ENCODE assay signal across 15 mouse cellular contexts in the genomic region with DNA sequence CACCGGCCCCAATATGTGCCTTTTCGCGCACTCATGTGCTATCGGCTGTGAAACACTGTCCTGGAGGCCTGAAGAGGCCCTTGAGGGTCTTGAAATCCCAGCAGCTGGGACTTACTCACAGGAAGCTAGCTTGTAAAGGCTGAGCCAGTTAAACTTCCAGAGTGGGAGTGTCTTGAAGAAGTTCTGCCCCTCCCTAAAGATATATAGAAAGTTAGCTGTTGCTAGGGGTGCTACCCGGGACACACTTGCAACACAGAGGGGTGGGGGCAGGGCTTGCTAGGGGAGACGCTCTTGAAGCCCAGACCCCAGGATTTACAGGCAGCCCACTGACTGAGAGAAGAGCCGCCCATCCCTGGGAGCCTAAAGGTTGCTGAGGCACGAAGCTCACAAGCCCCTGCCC. TPM values are rescaled to one million over a fixed set of nuclear protein-coding genes. Genes with fewer than 3 reads are reported as not detected.
DNase-seq lines count a peak whose midpoint lies in the region; ATAC-seq and TF ChIP-seq lines count a peak whose summit lies in the region.
"Had no signal": no experiment of that assay in that cellular context is flagged by ENCODE, and none has a peak within 500 bp of the region (broad histone marks: within the 10 kb centered on the region; RNA-seq: fewer than 3 reads in every experiment).

No protein-coding gene starts in this region.

- H3K4me2 ChIP-seq in kidney, embryonic 15.5 days = peak overlapping the region; percentile 8; the same call in 1 of the 2 replicates
- H3K4me2 ChIP-seq in intestine, embryonic 16.5 days (ENCODE audit: low read depth, low read length) = no peak overlapping the region
- peak overlapping the region; percentile 67 for H3K4me2 ChIP-seq in liver, embryonic 15.5 days
- no peak overlapping the region for H3K4me2 ChIP-seq in forebrain, embryonic 14.5 days (ENCODE audit: low read length)
- H3K4me2 ChIP-seq: embryonic facial prominence, embryonic 15.5 days; forebrain, embryonic 15.5 days; midbrain, embryonic 11.5 days had no signal

- no peak for TF ChIP-seq RAD21 in MEL (IDR thresholded peaks at IDR 0.05; ENCODE audit: low read depth, low read length)

- no peak overlapping the region for H3K27ac ChIP-seq in kidney, embryonic 15.5 days
- peak overlapping the region; percentile 81; the same call in 1 of the 2 replicates for H3K27ac ChIP-seq in MEL (ENCODE audit: control insufficient read depth, low read depth, low read length)
- peak overlapping the region; percentile 13; the same call in 1 of the 2 replicates for H3K27ac ChIP-seq in intestine, embryonic 16.5 days (ENCODE audit: low read length)
- peak overlapping the region; percentile 96 for H3K27ac ChIP-seq in liver, embryonic 15.5 days (replicated peaks)
- H3K27ac ChIP-seq in forebrain, embryonic 14.5 days (ENCODE audit: low read depth, low read length) = no peak overlapping the region
- H3K27ac ChIP-seq: forebrain, embryonic 15.5 days had no signal

- 44% methylated on average over 8 of the region's 8 CpGs for whole genome bisulfite sequencing in kidney, embryonic 15.5 days
- WGBS in intestine, embryonic 16.5 days = 53% methylated on average over 8 of the region's 8 CpGs
- 55% methylated on average over 8 of the region's 8 CpGs for WGBS in liver, embryonic 15.5 days (ENCODE audit: insufficient replicate concordance)
- 56% methylated on average over 8 of the region's 8 CpGs for WGBS in forebrain, embryonic 14.5 days

- no peak for DNase-seq in kidney, adult 9 months
- peak; percentile 42 for DNase-seq in MEL (ENCODE audit: low read depth, low spot score)
- DNase-seq in forebrain, embryonic 14.5 days (ENCODE audit: low spot score) = no peak
- DNase-seq in layer of hippocampus, postnatal 14 days (ENCODE audit: low spot score in 2 of 2) = no peak
- DNase-seq: cerebellum, adult 18-20 months; heart, postnatal 36 days; lung, postnatal 4 days had no signal

- peaks cover 38% of the 10 kb centered on the region for H3K4me1 ChIP-seq in kidney, embryonic 15.5 days
- peaks cover 15 to 35% of the 10 kb centered on the region in 2 experiments for H3K4me1 ChIP-seq in MEL (ENCODE audit: control insufficient read depth in 1 of 2, insufficient read depth in 2 of 2, low read length in 2 of 2)
- H3K4me1 ChIP-seq in intestine, embryonic 16.5 days (ENCODE audit: control insufficient read depth, insufficient read depth, low read length) = peaks cover 29% of the 10 kb centered on the region
- H3K4me1 ChIP-seq in liver, embryonic 15.5 days (replicated peaks) = peaks cover 56% of the 10 kb centered on the region
- H3K4me1 ChIP-seq in forebrain, embryonic 14.5 days (ENCODE audit: control insufficient read depth, insufficient read depth, low read length) = no peaks in the 10 kb centered on the region

- H3K9me3 ChIP-seq in kidney, embryonic 15.5 days (replicated peaks) = no peaks in the 10 kb centered on the region
- H3K9me3 ChIP-seq in MEL (replicated peaks; ENCODE audit: insufficient read depth, low read length) = no peaks in the 10 kb centered on the region
- H3K9me3 ChIP-seq in intestine, embryonic 16.5 days (ENCODE audit: control insufficient read depth, low read length) = no peaks in the 10 kb centered on the region
- no peaks in the 10 kb centered on the region for H3K9me3 ChIP-seq in liver, embryonic 15.5 days (replicated peaks)
- no peaks in the 10 kb centered on the region for H3K9me3 ChIP-seq in forebrain, embryonic 14.5 days (replicated peaks; ENCODE audit: control insufficient read depth, low read length)
- H3K9me3 ChIP-seq: embryonic facial prominence, embryonic 15.5 days; forebrain, embryonic 15.5 days had no signal

- H3K79me2 ChIP-seq in MEL (ENCODE audit: control insufficient read depth, insufficient read depth, low read length, poor library complexity) = no peaks in the 10 kb centered on the region

- 0 out of 2 replicates have a peak, but pooled peaks have one; percentile 5 for ATAC-seq in kidney, embryonic 15.5 days (replicated peaks; ENCODE audit: low FRiP score)
- ATAC-seq in intestine, embryonic 16.5 days = peak; percentile 12; the same call in 1 of the 2 replicates
- no peak for ATAC-seq in liver, embryonic 15.5 days (ENCODE audit: insufficient read depth)
- ATAC-seq in forebrain, embryonic 14.5 days = no peak
- ATAC-seq: forebrain, embryonic 15.5 days; Patski had no signal

- TF ChIP-seq CTCF in MEL (IDR thresholded peaks at IDR 0.05 in 2 of 3, conservative IDR thresholded peaks at IDR 0.05 in 1 of 3; ENCODE audit: control insufficient read depth in 1 of 3, insufficient read depth in 1 of 3, low read depth in 2 of 3, low read length in 3 of 3, poor library complexity in 1 of 3, severe bottlenecking in 1 of 3) = no peak

- no peak for TF ChIP-seq EP300 in MEL (IDR thresholded peaks at IDR 0.05; ENCODE audit: low read depth in 1 of 2, low read length in 2 of 2)

- no peak overlapping the region for H3K9ac ChIP-seq in kidney, embryonic 15.5 days
- H3K9ac ChIP-seq in MEL (ENCODE audit: control insufficient read depth, low read depth, low read length, poor library complexity, severe bottlenecking) = peak overlapping the region; percentile 59; the same call in 1 of the 2 replicates
- H3K9ac ChIP-seq in intestine, embryonic 16.5 days (ENCODE audit: low read depth, low read length) = no peak overlapping the region
- no peak overlapping the region for H3K9ac ChIP-seq in liver, embryonic 15.5 days
- H3K9ac ChIP-seq in forebrain, embryonic 14.5 days (ENCODE audit: low read length) = no peak overlapping the region
- H3K9ac ChIP-seq: embryonic facial prominence, embryonic 15.5 days; forebrain, embryonic 15.5 days had no signal

- no peaks in the 10 kb centered on the region for H3K27me3 ChIP-seq in kidney, embryonic 15.5 days
- H3K27me3 ChIP-seq in MEL (ENCODE audit: control insufficient read depth in 1 of 2, insufficient read depth in 2 of 2, low read length in 2 of 2) = no peaks in the 10 kb centered on the region
- no peaks in the 10 kb centered on the region for H3K27me3 ChIP-seq in intestine, embryonic 16.5 days (replicated peaks; ENCODE audit: control insufficient read depth, insufficient read depth, low read length)
- no peaks in the 10 kb centered on the region for H3K27me3 ChIP-seq in liver, embryonic 15.5 days
- H3K27me3 ChIP-seq in forebrain, embryonic 14.5 days (replicated peaks; ENCODE audit: control insufficient read depth, insufficient read depth, low read length) = no peaks in the 10 kb centered on the region
- H3K27me3 ChIP-seq: embryonic facial prominence, embryonic 15.5 days; forebrain, embryonic 15.5 days; Patski had no signal

- H3K36me3 ChIP-seq in kidney, embryonic 15.5 days = no peaks in the 10 kb centered on the region
- H3K36me3 ChIP-seq in MEL (ENCODE audit: control insufficient read depth in 1 of 2, insufficient read depth in 2 of 2, low read length in 2 of 2) = peaks cover 0 to 24% of the 10 kb centered on the region in 2 experiments; a peak in 2 of 4 replicates
- H3K36me3 ChIP-seq in intestine, embryonic 16.5 days (ENCODE audit: control insufficient read depth, insufficient read depth, low read length) = no peaks in the 10 kb centered on the region
- no peaks in the 10 kb centered on the region for H3K36me3 ChIP-seq in liver, embryonic 15.5 days (replicated peaks)
- H3K36me3 ChIP-seq in forebrain, embryonic 14.5 days (ENCODE audit: control insufficient read depth, insufficient read depth, low read length) = no peaks in the 10 kb centered on the region
- H3K36me3 ChIP-seq: embryonic facial prominence, embryonic 15.5 days; forebrain, embryonic 15.5 days had no signal

- no peak overlapping the region for H3K4me3 ChIP-seq in kidney, embryonic 15.5 days (replicated peaks)
- peak overlapping the region; percentile 3 to 33; a peak in 2 of 4 replicates for H3K4me3 ChIP-seq in MEL (ENCODE audit: control insufficient read depth in 1 of 2, insufficient read depth in 1 of 2, low read depth in 2 of 2, low read length in 2 of 2)
- H3K4me3 ChIP-seq in intestine, embryonic 16.5 days (ENCODE audit: low read length) = no peak overlapping the region
- no peak overlapping the region for H3K4me3 ChIP-seq in liver, embryonic 15.5 days (replicated peaks)
- H3K4me3 ChIP-seq in forebrain, embryonic 14.5 days (ENCODE audit: low read depth, low read length) = no peak overlapping the region
- H3K4me3 ChIP-seq: embryonic facial prominence, embryonic 15.5 days; forebrain, embryonic 15.5 days; layer of hippocampus, adult 2 months had no signal

- TF ChIP-seq POLR2A in MEL (IDR thresholded peaks at IDR 0.05; ENCODE audit: control insufficient read depth in 1 of 2, insufficient read depth in 1 of 2, low read depth in 1 of 2, low read length in 2 of 2, poor library complexity in 1 of 2) = no peak

TF ChIP-seq in MEL, 35 proteins besides CTCF, POLR2A, EP300 and RAD21 (continues in another document):
- TF ChIP-seq TCF12 (IDR thresholded peaks at IDR 0.05; ENCODE audit: low read depth, low read length) (no peak), USF2 (IDR thresholded peaks at IDR 0.05; ENCODE audit: borderline replicate concordance in 1 of 2, insufficient read depth in 1 of 2, low read depth in 1 of 2, low read length in 2 of 2) (no peak), MAFK (IDR thresholded peaks at IDR 0.05; ENCODE audit: borderline replicate concordance, low read depth, low read length) (no peak), ZNF384 (IDR thresholded peaks at IDR 0.05; ENCODE audit: low read depth, low read length) (no peak), USF1 (IDR thresholded peaks at IDR 0.05; ENCODE audit: low read depth, low read length) (no peak), TBP (IDR thresholded peaks at IDR 0.05; ENCODE audit: low read depth, low read length) (no peak), SMC3 (IDR thresholded peaks at IDR 0.05; ENCODE audit: low read depth, low read length) (no peak), MYC (IDR thresholded peaks at IDR 0.05; ENCODE audit: low read depth, low read length) (no peak), RCOR1 (IDR thresholded peaks at IDR 0.05; ENCODE audit: low read depth, low read length) (no peak), GATA1 (IDR thresholded peaks at IDR 0.05; ENCODE audit: low read depth, low read length) (no peak), JUND (IDR thresholded peaks at IDR 0.05; ENCODE audit: low read depth, low read length) (no peak), KAT2A (conservative IDR thresholded peaks at IDR 0.05; ENCODE audit: low read depth, low read length) (no peak), ZC3H11A (IDR thresholded peaks at IDR 0.05; ENCODE audit: low read depth, low read length) (no peak), CHD2 (IDR thresholded peaks at IDR 0.05; ENCODE audit: low read length) (no peak)

RNA-seq across cellular contexts. Expression of a gene that starts 12.8 kb away (rescaled TPM):
- 200 TPM in 2 replicates for polyA plus RNA-seq in kidney, embryonic 15.5 days (2015; fragmentation: Nextera tagmentation; extraction: Ambion mirVana)
- 32.9 and 51.1 TPM in 2 replicates for total RNA-seq in MEL (2012; rRNA removed)
- polyA plus RNA-seq in MEL (2012; ENCODE audit: insufficient read depth in 1 of 2, insufficient read length in 2 of 2, low read depth in 1 of 2, low replicate concordance in 2 of 2, missing spikeins in 1 of 2) = 100 to 1,000 TPM in 1 of 2 experiments, 10 to 100 TPM in 1; 83.8 to 274 TPM
- 107 and 109 TPM in 2 replicates for polyA plus RNA-seq in intestine, embryonic 16.5 days (2015; fragmentation: Nextera tagmentation; extraction: Ambion mirVana)
- polyA plus RNA-seq in liver, embryonic 15.5 days (2015; fragmentation: Nextera tagmentation; extraction: Ambion mirVana) = 110 and 120 TPM in 2 replicates
- 74.1 and 74.4 TPM in 2 replicates for polyA plus RNA-seq in forebrain, embryonic 14.5 days (2014; fragmentation: Nextera tagmentation; extraction: Ambion mirVana)
- total RNA-seq in layer of hippocampus, postnatal 14 days (2021) = 10 to 100 TPM; 37.8 to 40.9 TPM

Comparison
In these comparisons a context has a peak if more than half of its experiments do, and no peak if none do; other contexts are left out.
1. ATAC-seq: peak in kidney, embryonic 15.5 days (single experiment) and intestine, embryonic 16.5 days (single experiment); none in liver, embryonic 15.5 days (single experiment) and forebrain, embryonic 14.5 days (single experiment).
2. H3K27ac ChIP-seq: peak in MEL (single experiment), intestine, embryonic 16.5 days (single experiment) and liver, embryonic 15.5 days (single experiment); none in kidney, embryonic 15.5 days (single experiment) and forebrain, embryonic 14.5 days (single experiment).
3. H3K4me2 ChIP-seq: peak in kidney, embryonic 15.5 days (single experiment) and liver, embryonic 15.5 days (single experiment); none in intestine, embryonic 16.5 days (single experiment) and forebrain, embryonic 14.5 days (single experiment).
4. H3K4me3 ChIP-seq: peak in MEL (2 of 2); none in kidney, embryonic 15.5 days (single experiment), intestine, embryonic 16.5 days (single experiment), liver, embryonic 15.5 days (single experiment) and forebrain, embryonic 14.5 days (single experiment).